Mouse (Mus musculus): ENCODE measurements around the gene Mecr. TPM values are rescaled to one million over a fixed set of nuclear protein-coding genes. Genes with fewer than 3 reads are reported as not detected.

Gene Mecr
- polyA plus RNA-seq, 1 experiment from 2014 or later: 43.3 TPM

DNA sequence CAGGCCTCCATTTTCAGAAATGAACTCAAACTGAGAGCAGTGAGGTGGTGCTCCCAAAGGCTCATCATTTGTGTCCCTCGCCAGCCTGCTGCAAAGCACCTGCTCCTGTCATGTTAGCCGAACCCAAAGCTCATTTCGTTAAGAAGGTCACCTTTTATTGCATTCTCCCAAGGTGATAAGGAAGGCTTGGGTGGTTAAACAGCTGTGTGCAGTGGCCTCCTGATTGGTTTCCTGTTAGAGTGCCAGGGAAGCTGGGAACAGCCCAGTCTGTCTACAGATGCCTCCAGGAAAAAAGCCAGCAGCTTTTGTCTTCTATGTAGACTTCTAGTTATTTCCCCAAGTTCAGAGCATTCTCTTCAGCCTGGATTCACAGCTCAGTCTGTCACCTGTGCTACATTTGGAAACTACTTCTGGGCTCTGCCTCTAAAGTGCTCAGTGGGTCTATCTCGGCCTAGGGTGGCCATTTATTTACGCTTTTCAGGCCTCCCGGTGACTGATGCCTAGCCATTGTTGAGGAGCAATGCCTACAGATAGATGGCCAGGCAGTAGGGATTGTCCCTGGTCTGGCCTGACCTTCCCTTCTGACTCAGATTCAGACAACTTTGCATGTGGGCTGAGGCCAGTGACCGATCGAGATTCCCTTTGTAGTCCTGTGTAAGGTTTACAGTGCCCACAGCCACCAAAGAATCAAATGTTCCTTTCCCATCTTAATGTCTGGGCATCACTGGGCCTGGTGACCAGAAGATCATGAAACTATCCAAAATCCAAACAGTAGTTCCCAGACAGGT is 2.9 kb downstream of the Mecr start:
- Histone ChIP-seq H3K36me3 (ENCODE audit: control insufficient read depth, insufficient read depth, low read length) (no peaks in the 10 kb centered on the region), H3K4me2 (ENCODE audit: low read depth, severe bottlenecking) (no peak overlapping the region), H3K4me3 (ENCODE audit: low read depth, low read length) (no peak overlapping the region), H3K9me3 (ENCODE audit: control insufficient read depth, low read length) (no peaks in the 10 kb centered on the region), H3K27ac (replicated peaks; ENCODE audit: low read depth, low read length) (no peak overlapping the region), H3K9ac (ENCODE audit: low read length) (no peak overlapping the region), H3K4me1 (ENCODE audit: control insufficient read depth, insufficient read depth, low read length) (peaks cover 3% of the 10 kb centered on the region; the same call in 1 of the 2 replicates), H3K27me3 (ENCODE audit: control insufficient read depth, insufficient read depth, low read length) (no peaks in the 10 kb centered on the region)
- no peak for ATAC-seq (ENCODE audit: insufficient number of reproducible peaks, low FRiP score, low TSS enrichment, low read depth)
- no peak for DNase-seq (ENCODE audit: low spot score)
- WGBS: 84% methylated on average over 8 of the region's 8 CpGs

GRCm38 (mm10) chr4:131848082-131848481 is 4.8 kb downstream of the Mecr start:
- WGBS: 66% methylated on average over 6 of the region's 6 CpGs
- no peaks in the 10 kb centered on the region for H3K27me3 ChIP-seq (ENCODE audit: control insufficient read depth, insufficient read depth, low read length)
- H3K4me3 ChIP-seq (ENCODE audit: low read depth, low read length): no peak overlapping the region
- no peak for DNase-seq (ENCODE audit: low spot score)
- peaks cover 3% of the 10 kb centered on the region; the same call in 1 of the 2 replicates for H3K4me1 ChIP-seq (ENCODE audit: control insufficient read depth, insufficient read depth, low read length)
- H3K36me3 ChIP-seq (ENCODE audit: control insufficient read depth, insufficient read depth, low read length): no peaks in the 10 kb centered on the region
- H3K9me3 ChIP-seq (ENCODE audit: control insufficient read depth, low read length): no peaks in the 10 kb centered on the region
- ATAC-seq (ENCODE audit: insufficient number of reproducible peaks, low FRiP score, low TSS enrichment, low read depth): no peak
- peak overlapping the region; percentile 36; the same call in 1 of the 2 replicates for H3K27ac ChIP-seq (replicated peaks; ENCODE audit: low read depth, low read length)
- no peak overlapping the region for H3K4me2 ChIP-seq (ENCODE audit: low read depth, severe bottlenecking)
- no peak overlapping the region for H3K9ac ChIP-seq (ENCODE audit: low read length)

- H3K9ac ChIP-seq (ENCODE audit: low read length): no peak overlapping the region
- H3K27ac ChIP-seq (replicated peaks; ENCODE audit: low read depth, low read length): no peak overlapping the region
- DNase-seq (ENCODE audit: low spot score) (no peak), ATAC-seq (ENCODE audit: insufficient number of reproducible peaks, low FRiP score, low TSS enrichment, low read depth) (no peak)
- H3K4me3 ChIP-seq (ENCODE audit: low read depth, low read length): no peak overlapping the region
- no peaks in the 10 kb centered on the region for H3K27me3 ChIP-seq (ENCODE audit: control insufficient read depth, insufficient read depth, low read length)
- no peaks in the 10 kb centered on the region for H3K36me3 ChIP-seq (ENCODE audit: control insufficient read depth, insufficient read depth, low read length)
- no peaks in the 10 kb centered on the region for H3K4me1 ChIP-seq (ENCODE audit: control insufficient read depth, insufficient read depth, low read length)
- no peaks in the 10 kb centered on the region for H3K9me3 ChIP-seq (ENCODE audit: control insufficient read depth, low read length)
- 69% methylated on average over 5 of the region's 5 CpGs for WGBS
- no peak overlapping the region for H3K4me2 ChIP-seq (ENCODE audit: low read depth, severe bottlenecking)
Observed at GRCm38 (mm10) chr4:131849986-131850638, 6.8 kb downstream of the Mecr start.

GRCm38 (mm10) chr4:131854950-131855349 is 11.7 kb downstream of the Mecr start:
- 88% methylated on average over 5 of the region's 5 CpGs for WGBS
- Histone ChIP-seq H3K4me1 (ENCODE audit: control insufficient read depth, insufficient read depth, low read length) (no peaks in the 10 kb centered on the region), H3K27ac (replicated peaks; ENCODE audit: low read depth, low read length) (no peak overlapping the region), H3K4me3 (ENCODE audit: low read depth, low read length) (no peak overlapping the region), H3K9ac (ENCODE audit: low read length) (no peak overlapping the region), H3K36me3 (ENCODE audit: control insufficient read depth, insufficient read depth, low read length) (no peaks in the 10 kb centered on the region; the same call in 1 of the 2 replicates), H3K9me3 (ENCODE audit: control insufficient read depth, low read length) (no peaks in the 10 kb centered on the region), H3K4me2 (ENCODE audit: low read depth, severe bottlenecking) (no peak overlapping the region), H3K27me3 (ENCODE audit: control insufficient read depth, insufficient read depth, low read length) (no peaks in the 10 kb centered on the region)
- no peak for ATAC-seq (ENCODE audit: insufficient number of reproducible peaks, low FRiP score, low TSS enrichment, low read depth)
- DNase-seq (ENCODE audit: low spot score): no peak

DNA sequence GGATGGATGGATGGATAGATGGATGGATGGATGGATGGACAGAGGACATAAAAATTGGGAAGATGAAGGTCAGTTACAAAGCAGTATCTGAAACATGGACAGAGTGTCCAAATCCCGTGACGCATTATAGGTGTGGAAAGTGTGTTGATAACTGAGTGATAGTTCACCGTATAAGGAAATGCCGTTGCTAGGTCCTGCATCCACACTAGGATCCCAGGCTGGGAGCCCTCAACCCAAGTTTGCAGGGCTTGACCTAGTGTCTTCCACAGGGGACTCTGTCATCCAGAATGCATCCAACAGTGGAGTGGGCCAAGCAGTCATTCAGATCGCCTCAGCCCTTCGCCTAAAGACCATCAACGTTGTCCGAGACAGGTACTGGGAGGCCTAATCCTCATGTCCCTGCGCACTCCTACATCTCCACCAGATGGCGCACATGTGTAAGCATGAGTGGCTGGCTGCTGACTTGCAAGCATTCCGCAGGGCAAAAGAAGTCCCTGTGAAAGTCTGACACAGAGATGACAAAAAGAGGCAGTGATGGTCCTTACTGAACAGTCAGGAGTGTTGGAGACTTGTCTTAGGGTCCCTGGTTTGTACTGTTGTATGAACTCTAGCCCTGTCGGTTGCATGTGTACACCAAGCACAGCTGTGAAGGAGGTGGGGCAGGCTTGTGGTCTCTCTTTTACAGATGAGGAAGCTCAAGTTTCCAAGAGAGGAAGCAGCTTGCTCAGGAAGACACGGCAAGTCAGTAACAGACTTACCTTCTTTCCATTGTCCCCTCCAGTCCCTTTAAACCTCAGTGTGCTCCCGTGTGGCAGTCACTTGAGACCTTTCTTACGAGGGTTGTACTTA is 17.4 kb downstream of the Mecr start:
- no peak overlapping the region for H3K27ac ChIP-seq (replicated peaks; ENCODE audit: low read depth, low read length)
- ATAC-seq (ENCODE audit: insufficient number of reproducible peaks, low FRiP score, low TSS enrichment, low read depth): no peak
- H3K4me2 ChIP-seq (ENCODE audit: low read depth, severe bottlenecking): no peak overlapping the region
- peaks cover 5% of the 10 kb centered on the region for H3K36me3 ChIP-seq (ENCODE audit: control insufficient read depth, insufficient read depth, low read length)
- 53% methylated on average over 15 of the region's 15 CpGs for WGBS
- no peaks in the 10 kb centered on the region for H3K4me1 ChIP-seq (ENCODE audit: control insufficient read depth, insufficient read depth, low read length)
- no peaks in the 10 kb centered on the region for H3K9me3 ChIP-seq (ENCODE audit: control insufficient read depth, low read length)
- no peak overlapping the region; the same call in 1 of the 2 replicates for H3K9ac ChIP-seq (ENCODE audit: low read length)
- no peak overlapping the region for H3K4me3 ChIP-seq (ENCODE audit: low read depth, low read length)
- H3K27me3 ChIP-seq (ENCODE audit: control insufficient read depth, insufficient read depth, low read length): no peaks in the 10 kb centered on the region
- DNase-seq (ENCODE audit: low spot score): peak; percentile 89

DNA sequence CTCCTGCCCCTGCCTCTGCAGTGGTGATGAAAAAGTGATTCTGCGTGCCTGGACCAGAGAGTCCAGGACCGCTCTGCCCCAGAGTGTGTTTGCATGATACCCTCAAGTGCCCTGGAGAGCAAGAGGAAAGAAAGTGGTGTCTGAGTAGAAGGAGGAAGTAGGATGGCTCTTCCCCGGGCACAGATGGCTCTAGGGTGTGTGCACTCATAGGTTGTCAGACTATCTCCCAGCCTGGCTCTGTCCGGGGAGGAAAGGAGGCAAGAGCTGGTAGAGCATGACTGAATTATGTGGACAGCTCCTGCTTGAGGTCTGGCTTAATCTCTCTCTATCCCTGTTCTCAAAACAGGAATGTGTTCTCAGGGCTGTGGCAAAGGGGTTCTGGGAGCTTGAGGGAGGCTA is 18.1 kb downstream of the Mecr start:
- WGBS: 85% methylated on average over 4 of the region's 4 CpGs
- Histone ChIP-seq H3K4me3 (ENCODE audit: low read depth, low read length) (no peak overlapping the region), H3K4me1 (ENCODE audit: control insufficient read depth, insufficient read depth, low read length) (no peaks in the 10 kb centered on the region), H3K27me3 (ENCODE audit: control insufficient read depth, insufficient read depth, low read length) (no peaks in the 10 kb centered on the region), H3K4me2 (ENCODE audit: low read depth, severe bottlenecking) (no peak overlapping the region), H3K27ac (replicated peaks; ENCODE audit: low read depth, low read length) (no peak overlapping the region), H3K9me3 (ENCODE audit: control insufficient read depth, low read length) (no peaks in the 10 kb centered on the region), H3K9ac (ENCODE audit: low read length) (no peak overlapping the region; the same call in 1 of the 2 replicates), H3K36me3 (ENCODE audit: control insufficient read depth, insufficient read depth, low read length) (peaks cover 5% of the 10 kb centered on the region)
- no peak for DNase-seq (ENCODE audit: low spot score)
- ATAC-seq (ENCODE audit: insufficient number of reproducible peaks, low FRiP score, low TSS enrichment, low read depth): no peak

GRCm38 (mm10) chr4:131872672-131873292 is 29.5 kb downstream of the Mecr start:
- Histone ChIP-seq H3K9me3 (ENCODE audit: control insufficient read depth, low read length) (no peaks in the 10 kb centered on the region), H3K4me1 (ENCODE audit: control insufficient read depth, insufficient read depth, low read length) (peaks cover 10% of the 10 kb centered on the region), H3K4me2 (ENCODE audit: low read depth, severe bottlenecking) (peak overlapping the region; percentile 68), H3K27ac (replicated peaks; ENCODE audit: low read depth, low read length) (peak overlapping the region; percentile 99), H3K9ac (ENCODE audit: low read length) (peak overlapping the region; percentile 100), H3K4me3 (ENCODE audit: low read depth, low read length) (peak overlapping the region; percentile 85), H3K27me3 (ENCODE audit: control insufficient read depth, insufficient read depth, low read length) (no peaks in the 10 kb centered on the region), H3K36me3 (ENCODE audit: control insufficient read depth, insufficient read depth, low read length) (no peaks in the 10 kb centered on the region)
- DNase-seq (ENCODE audit: low spot score) (peak; percentile 41), ATAC-seq (ENCODE audit: insufficient number of reproducible peaks, low FRiP score, low TSS enrichment, low read depth) (peak; percentile 55; the same call in 1 of the 2 replicates)
- 13% methylated on average over 11 of the region's 11 CpGs for WGBS

All from limb, embryonic 11.5 days (tissue).